In the genomic region with DNA sequence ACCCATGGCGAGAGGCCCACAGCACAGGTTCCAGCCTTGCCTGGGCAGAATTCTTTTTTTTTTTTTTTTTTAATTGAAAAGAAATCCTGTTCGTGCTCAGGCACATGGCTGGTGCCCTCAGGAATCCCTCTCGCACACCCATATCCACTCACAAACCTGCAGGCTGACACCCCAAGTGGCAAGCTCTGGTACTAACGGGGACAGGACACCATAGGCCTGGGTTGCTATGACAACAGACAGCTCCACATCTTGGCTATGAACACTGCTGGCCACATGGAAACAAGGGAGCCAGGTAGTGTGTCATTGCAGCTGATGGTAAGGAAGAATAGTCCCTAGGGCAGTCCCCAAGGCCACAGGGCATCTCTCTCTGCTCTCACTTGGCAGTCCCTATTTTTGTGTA, we compare ENCODE assay signal across 9 mouse cellular contexts. TPM values are rescaled to one million over a fixed set of nuclear protein-coding genes. Genes with fewer than 3 reads are reported as not detected.
DNase-seq lines count a peak whose midpoint lies in the region; ATAC-seq and TF ChIP-seq lines count a peak whose summit lies in the region.
"Had no signal": no experiment of that assay in that cellular context is flagged by ENCODE, and none has a peak within 500 bp of the region (broad histone marks: within the 10 kb centered on the region; RNA-seq: fewer than 3 reads in every experiment).

No protein-coding gene starts in this region.

- H3K9ac ChIP-seq in embryonic facial prominence, embryonic 12.5 days: no peak overlapping the region
- H3K9ac ChIP-seq: liver, embryonic 15.5 days had no signal

- H3K4me2 ChIP-seq in embryonic facial prominence, embryonic 12.5 days (replicated peaks): no peak overlapping the region
- H3K4me2 ChIP-seq: liver, embryonic 15.5 days had no signal

- H3K4me1 ChIP-seq in E14TG2a.4 (replicated peaks; ENCODE audit: low read depth, low read length): peaks cover 55% of the 10 kb centered on the region
- H3K4me1 ChIP-seq in embryonic facial prominence, embryonic 12.5 days: peaks cover 7% of the 10 kb centered on the region; the same call in 1 of the 2 replicates

- no peak overlapping the region for H3K4me3 ChIP-seq in E14TG2a.4 (replicated peaks; ENCODE audit: low read length)
- H3K4me3 ChIP-seq in embryonic facial prominence, embryonic 12.5 days: no peak overlapping the region
- H3K4me3 ChIP-seq: liver, embryonic 15.5 days had no signal

- WGBS in embryonic facial prominence, embryonic 12.5 days: 40% methylated on average over 4 of the region's 4 CpGs

- H3K27me3 ChIP-seq in E14TG2a.4 (ENCODE audit: insufficient read depth, low read length): peaks cover 31% of the 10 kb centered on the region
- H3K27me3 ChIP-seq in embryonic facial prominence, embryonic 12.5 days: no peaks in the 10 kb centered on the region

- DNase-seq in CD4-positive, CD25-positive, alpha-beta regulatory T cell, adult 2 months (ENCODE audit: low read depth, low spot score): peak; percentile 43
- peak; percentile 51 to 72 for DNase-seq in left cerebral cortex, postnatal 25 days (ENCODE audit: low spot score in 2 of 2)
- peak; percentile 37 for DNase-seq in right cerebral cortex, postnatal 4 days
- no peak for DNase-seq in Muller cell, postnatal 12 days (ENCODE audit: inconsistent ontology term)
- DNase-seq in adrenal gland, postnatal 36 days: no peak

- no peak overlapping the region for H3K27ac ChIP-seq in embryonic facial prominence, embryonic 12.5 days
- H3K27ac ChIP-seq: liver, embryonic 15.5 days had no signal

- no peaks in the 10 kb centered on the region for H3K9me3 ChIP-seq in E14TG2a.4 (ENCODE audit: low read length)
- no peaks in the 10 kb centered on the region for H3K9me3 ChIP-seq in embryonic facial prominence, embryonic 12.5 days
- H3K9me3 ChIP-seq: liver, embryonic 15.5 days had no signal

- ATAC-seq in CD4-positive, CD25-positive, alpha-beta regulatory T cell, adult 4 months: no peak
- ATAC-seq in embryonic facial prominence, embryonic 12.5 days (ENCODE audit: insufficient number of reproducible peaks, insufficient read depth, low FRiP score, low TSS enrichment): 0 out of 2 replicates have a peak, but pooled peaks have one; percentile 43

- H3K36me3 ChIP-seq in E14TG2a.4 (ENCODE audit: insufficient read depth, low read length): no peaks in the 10 kb centered on the region
- no peaks in the 10 kb centered on the region for H3K36me3 ChIP-seq in embryonic facial prominence, embryonic 12.5 days
- H3K36me3 ChIP-seq: liver, embryonic 15.5 days had no signal

- intact Hi-C loops in left cerebral cortex, postnatal 25 days (cut with DNase I): no loop called here

- TF ChIP-seq CTCF in E14TG2a.4 (conservative IDR thresholded peaks at IDR 0.05; ENCODE audit: low read length): peak; percentile 23

RNA-seq across cellular contexts. Expression of gene Rai1, which starts 15.9 kb away (rescaled TPM):
- polyA plus RNA-seq in CD4-positive, CD25-positive, alpha-beta regulatory T cell, adult 4 months (2017; shearing (Covaris generic)): 1 to 10 TPM; 8.4 to 8.9 TPM
- polyA plus RNA-seq in embryonic facial prominence, embryonic 12.5 days (2016; fragmentation: Nextera tagmentation; extraction: Ambion mirVana): 35.6 and 36.4 TPM in 2 replicates
- 10 to 100 TPM; 59.4 to 69.2 TPM for total RNA-seq in left cerebral cortex, postnatal 25 days (2021)
- 10 to 100 TPM; 43.9 to 46.7 TPM for total RNA-seq in adrenal gland, postnatal 36 days (2021)

RNA-seq across cellular contexts. Expression of gene Pemt, which starts 42.7 kb away (rescaled TPM):
- 1 to 10 TPM in 1 of 2 experiments, under 1 TPM in 1; 0.79 to 2.2 TPM for polyA plus RNA-seq in CD4-positive, CD25-positive, alpha-beta regulatory T cell, adult 4 months (2017; shearing (Covaris generic))
- polyA plus RNA-seq in embryonic facial prominence, embryonic 12.5 days (2016; fragmentation: Nextera tagmentation; extraction: Ambion mirVana): 4.0 and 4.8 TPM in 2 replicates
- 1 to 10 TPM; 5.0 to 7.6 TPM for total RNA-seq in left cerebral cortex, postnatal 25 days (2021)
- 1 to 10 TPM; 7.0 to 8.4 TPM for total RNA-seq in adrenal gland, postnatal 36 days (2021)

Comparison
In these comparisons a context has a peak if more than half of its experiments do, and no peak if none do; other contexts are left out.
1. DNase-seq: peak in CD4-positive, CD25-positive, alpha-beta regulatory T cell, adult 2 months (single experiment), left cerebral cortex, postnatal 25 days (2 of 2) and right cerebral cortex, postnatal 4 days (single experiment); none in Muller cell, postnatal 12 days (single experiment) and adrenal gland, postnatal 36 days (0 of 2).